Mouse (Mus musculus) macrophage (primary cell): ENCODE measurements around the gene Figla. TPM values are rescaled to one million over a fixed set of nuclear protein-coding genes. Genes with fewer than 3 reads are reported as not detected.
"Not testable (repeated sequence)": the region's sequence is repeated elsewhere in the genome, so short reads cannot be mapped to it uniquely, and the experiment has no call there.

ENCODE experiments used
- H3K27ac ChIP-seq: fragments of 350-480 bp; formaldehyde crosslinking; 2 replicates; pipeline ENCODE4 v1.9.0; 2021
- H3K36me3 ChIP-seq: fragments of 350-480 bp; formaldehyde crosslinking; 2 replicates; pipeline ENCODE4 v1.9.0; 2021; ENCODE audit errors: inconsistent target
- H3K4me3 ChIP-seq: fragments of 350-480 bp; formaldehyde crosslinking; 2 replicates; pipeline ENCODE4 v1.9.0; 2021; ENCODE audit errors: inconsistent target
- H3K79me2 ChIP-seq: fragments of 350-480 bp; formaldehyde crosslinking; 2 replicates; pipeline ENCODE4 v1.9.0; 2021; ENCODE audit errors: inconsistent target
- WGBS: methylation state at CpG from one replicate; pipeline ENCODE4 v1.1.7; 2026; ENCODE audit warnings: inconsistent platforms; ENCODE audit not compliant: missing documents; 5-methylcytosine and 5-hydroxymethylcytosine counted together
- polyA plus RNA-seq: library from polyadenylated mRNA; stranded (reverse); fragments of 250-400 nt; gene quantifications from 3 replicates; pipeline ENCODE4 v1.2.4, GENCODE M21; 2018; ENCODE audit warnings: inconsistent platforms
- total RNA-seq, 78 experiments: library from RNA; depleted of rRNA; stranded (reverse); fragments of 250-400 nt; gene quantifications; 1 replicate in 9 of 78; 2 replicates in 24 of 78; 3 replicates in 43 of 78; 4 replicates in 2 of 78; pipeline ENCODE4 v1.2.4; 2018; ENCODE audit warnings: inconsistent platforms in 56 of 78

The Figla gene
- not detected for total RNA-seq (2018; cell fraction: chromatin; rRNA removed)
- total RNA-seq (2018; cell fraction: cytosol; rRNA removed), result not detected
- total RNA-seq (2018; cell fraction: nucleus; rRNA removed), result not detected
- polyA plus RNA-seq, result not detected in 3 replicates

DNA sequence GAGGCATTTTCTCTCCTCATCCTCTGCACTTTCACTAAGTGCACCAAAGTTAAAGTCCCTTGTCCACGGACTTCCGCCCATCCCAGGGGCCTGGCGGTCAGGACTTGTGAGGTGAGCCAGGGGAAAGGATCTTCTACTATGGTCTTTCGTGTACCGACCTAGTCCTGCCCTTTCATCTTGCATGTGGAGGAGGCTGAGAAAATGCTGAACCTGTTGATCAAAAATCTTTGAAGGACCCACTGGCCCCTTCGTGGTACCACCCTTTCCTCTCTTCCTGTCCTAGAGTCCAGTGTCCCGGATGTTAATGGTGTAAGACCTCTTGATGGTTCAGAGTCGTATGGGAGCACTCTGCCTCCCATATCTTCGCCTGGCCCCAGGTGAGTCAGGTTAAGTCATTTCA is at the start of gene Figla:
Gene Figla (plus strand): TSS at position 301 of the 400 bp plus-strand sequence.
- 88% methylated on average over 9 of the region's 9 CpGs for WGBS
- no peak within 1 kb of the TSS for H3K27ac ChIP-seq

DNA sequence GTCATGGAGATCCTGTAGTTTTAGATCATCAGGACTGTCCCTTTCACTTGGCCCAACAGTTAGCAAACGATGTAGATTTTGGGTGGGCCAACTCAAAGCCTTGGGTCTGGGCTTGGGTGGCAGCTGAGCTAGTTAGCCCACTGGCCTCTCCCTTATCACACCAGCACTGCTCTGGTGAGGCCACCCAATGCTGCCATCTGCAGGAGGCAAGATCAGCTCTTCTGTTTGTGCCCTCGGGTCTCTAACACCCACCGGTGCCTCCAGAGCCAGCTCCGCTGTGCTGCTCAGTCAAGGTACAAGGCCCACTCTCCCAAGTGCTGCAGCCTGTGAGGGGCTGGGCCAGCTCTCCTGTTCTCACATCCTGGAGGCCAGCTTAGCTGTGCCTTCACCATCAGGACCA is 49.3 kb upstream of the Figla start:
- Histone ChIP-seq H3K27ac (no peak overlapping the region), H3K79me2 (no peaks in the 10 kb centered on the region), H3K36me3 (no peaks in the 10 kb centered on the region), H3K4me3 (no peak overlapping the region)
- 87% methylated on average over 3 of the region's 4 CpGs for WGBS

More for the DNA sequence above, at the start of gene Figla:
- H3K79me2 ChIP-seq, result no peaks in the 10 kb centered on the region
- H3K36me3 ChIP-seq, result no peaks in the 10 kb centered on the region
- no peak within 1 kb of the TSS for H3K4me3 ChIP-seq

DNA sequence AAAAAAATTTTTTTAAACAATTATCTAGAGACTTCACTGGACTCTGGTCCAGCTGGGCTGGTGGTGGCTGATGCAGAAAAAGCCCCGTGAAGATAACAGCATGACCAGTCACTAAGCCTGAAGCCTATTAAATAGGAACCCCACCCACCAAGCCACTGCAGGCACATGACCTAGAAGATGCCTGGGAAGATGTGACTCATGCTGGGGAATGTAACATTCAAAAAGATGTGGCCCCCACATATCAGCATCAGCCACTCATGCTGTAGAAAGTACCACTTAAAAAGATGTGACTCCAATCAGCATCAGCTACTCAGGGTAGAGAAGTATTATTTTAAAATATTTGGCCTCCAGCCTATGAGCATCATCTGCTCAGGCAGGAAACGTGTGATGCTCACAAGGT is 46.1 kb upstream of the Figla start:
- no peak overlapping the region for H3K27ac ChIP-seq
- no peaks in the 10 kb centered on the region for H3K79me2 ChIP-seq
- no peak overlapping the region for H3K4me3 ChIP-seq
- 82% methylated on average over 2 of the region's 2 CpGs for WGBS
- H3K36me3 ChIP-seq, result no peaks in the 10 kb centered on the region

DNA sequence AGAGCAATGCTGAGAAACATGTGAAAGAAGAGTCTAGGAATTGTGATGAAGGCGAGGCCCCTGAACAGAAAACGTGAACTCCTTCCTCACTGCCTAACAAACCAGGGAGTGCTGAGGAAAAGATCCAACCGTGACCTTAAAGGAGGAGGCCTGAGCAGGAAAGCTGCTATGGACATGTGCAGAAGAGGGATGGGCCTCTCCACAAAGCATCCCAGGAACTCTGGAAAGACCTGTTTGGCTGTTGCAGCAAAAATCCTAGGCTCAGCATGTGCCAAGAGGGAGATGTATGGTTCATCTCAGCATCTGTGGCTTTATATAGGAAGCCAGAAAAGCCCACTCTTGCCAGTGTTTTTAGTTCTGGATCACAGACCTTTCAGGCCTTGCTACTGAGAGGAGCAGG is 43.3 kb upstream of the Figla start:
- H3K4me3 ChIP-seq, result no peak overlapping the region
- no peak overlapping the region for H3K27ac ChIP-seq
- H3K36me3 ChIP-seq, result no peaks in the 10 kb centered on the region
- 95% methylated on average over 3 of the region's 3 CpGs for WGBS
- no peaks in the 10 kb centered on the region for H3K79me2 ChIP-seq

DNA sequence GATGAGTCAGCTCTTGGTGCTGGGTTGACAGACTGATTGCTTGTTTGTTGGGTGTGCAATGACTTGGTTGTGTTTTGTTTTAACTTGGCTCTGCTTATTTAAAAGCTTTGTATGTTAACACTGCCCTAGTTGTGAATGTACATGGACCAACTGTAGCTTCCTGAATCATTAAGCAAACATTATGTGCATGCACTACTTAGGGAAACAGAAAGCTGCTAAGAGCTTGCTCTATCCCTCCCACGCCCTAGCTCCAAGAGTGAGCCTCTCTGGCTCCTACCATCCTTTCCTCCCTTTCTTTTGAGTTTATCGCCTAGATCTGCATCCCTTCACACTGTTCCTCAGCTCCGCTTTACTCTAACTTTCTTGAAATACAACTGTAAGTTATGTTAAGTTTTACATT is 42.6 kb upstream of the Figla start:
- H3K36me3 ChIP-seq, result no peaks in the 10 kb centered on the region
- 92% methylated on average over 3 of the region's 3 CpGs for WGBS
- H3K27ac ChIP-seq, result no peak overlapping the region
- H3K79me2 ChIP-seq, result no peaks in the 10 kb centered on the region
- no peak overlapping the region for H3K4me3 ChIP-seq

DNA sequence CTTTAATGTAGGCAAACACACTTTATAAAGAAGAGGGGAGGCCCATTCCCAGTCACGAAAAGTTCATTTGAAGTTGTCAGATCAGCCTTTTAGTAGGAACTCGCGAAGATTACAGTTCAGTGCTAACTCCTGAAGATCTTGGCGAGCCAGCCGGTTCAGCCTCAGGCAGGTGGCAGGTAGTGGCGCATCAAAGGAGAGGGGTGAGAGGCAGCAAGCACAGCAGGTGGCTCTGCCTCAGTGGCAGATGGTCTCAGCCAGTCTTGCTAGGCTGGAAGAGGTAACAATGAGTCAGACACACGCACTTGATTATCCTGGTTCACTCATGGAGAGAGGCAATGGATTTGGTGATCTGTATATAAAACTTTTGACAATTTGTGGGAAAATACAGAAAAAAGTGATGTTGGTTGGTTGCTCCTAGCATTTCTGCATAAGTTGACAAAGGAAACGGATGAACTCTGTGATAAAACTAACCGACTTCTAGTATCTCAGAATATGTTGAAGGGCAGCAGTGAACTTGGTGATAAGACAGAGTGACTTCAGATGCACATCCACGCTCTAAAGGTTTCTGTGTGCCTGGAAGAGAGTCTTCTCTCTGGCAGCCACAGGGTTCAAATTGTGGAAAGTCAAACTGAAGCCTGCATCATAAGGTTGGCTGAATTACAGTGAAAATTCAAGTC is 40.9 kb upstream of the Figla start:
- WGBS, result 81% methylated on average over 10 of the region's 10 CpGs
- H3K79me2 ChIP-seq, result no peaks in the 10 kb centered on the region
- no peak overlapping the region for H3K27ac ChIP-seq
- H3K36me3 ChIP-seq, result no peaks in the 10 kb centered on the region
- no peak overlapping the region for H3K4me3 ChIP-seq

DNA sequence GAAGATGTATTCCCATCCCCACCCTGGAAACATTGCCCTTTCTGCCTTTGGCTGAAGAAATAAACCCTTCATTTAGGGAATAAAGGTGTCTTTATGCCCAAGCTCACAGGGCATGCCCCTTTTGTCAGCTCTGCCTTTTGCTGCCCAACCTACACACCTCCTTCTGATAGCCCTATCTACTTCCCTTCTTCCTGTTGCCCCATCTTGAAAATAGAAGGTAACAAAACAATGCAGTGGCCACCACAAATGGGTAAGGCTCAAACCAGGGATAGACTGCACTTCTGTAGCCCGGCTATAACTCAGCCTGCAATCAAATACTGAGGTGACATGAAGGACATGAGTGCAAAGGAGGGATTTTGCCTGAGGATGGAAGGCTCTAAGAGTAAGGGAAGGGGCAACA is 40.2 kb upstream of the Figla start:
- Histone ChIP-seq H3K4me3 (no peak overlapping the region), H3K27ac (no peak overlapping the region), H3K79me2 (no peaks in the 10 kb centered on the region), H3K36me3 (no peaks in the 10 kb centered on the region)
- 82% methylated on average over 1 of the region's 1 CpGs for WGBS

DNA sequence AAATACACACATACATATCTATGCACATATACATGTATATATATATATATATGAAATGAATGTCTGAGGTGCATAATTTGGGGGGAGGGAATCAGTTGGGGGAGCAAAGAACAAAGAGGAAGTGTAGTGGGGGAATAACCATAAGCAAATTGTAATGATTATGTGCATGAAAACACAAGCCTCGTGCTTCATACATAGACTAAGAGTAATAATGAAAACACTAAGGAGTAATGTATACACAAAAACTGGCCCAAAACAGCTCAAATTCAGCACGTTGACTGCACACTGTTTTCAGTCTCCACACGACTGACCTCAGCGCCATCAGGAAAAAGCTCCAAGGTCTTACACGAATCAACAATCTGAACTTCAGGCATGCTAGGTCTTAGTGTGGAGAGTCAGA is 39.7 kb upstream of the Figla start:
- Histone ChIP-seq H3K79me2 (no peaks in the 10 kb centered on the region), H3K36me3 (no peaks in the 10 kb centered on the region), H3K27ac (no peak overlapping the region), H3K4me3 (no peak overlapping the region)
- WGBS, result 92% methylated on average over 5 of the region's 5 CpGs

DNA sequence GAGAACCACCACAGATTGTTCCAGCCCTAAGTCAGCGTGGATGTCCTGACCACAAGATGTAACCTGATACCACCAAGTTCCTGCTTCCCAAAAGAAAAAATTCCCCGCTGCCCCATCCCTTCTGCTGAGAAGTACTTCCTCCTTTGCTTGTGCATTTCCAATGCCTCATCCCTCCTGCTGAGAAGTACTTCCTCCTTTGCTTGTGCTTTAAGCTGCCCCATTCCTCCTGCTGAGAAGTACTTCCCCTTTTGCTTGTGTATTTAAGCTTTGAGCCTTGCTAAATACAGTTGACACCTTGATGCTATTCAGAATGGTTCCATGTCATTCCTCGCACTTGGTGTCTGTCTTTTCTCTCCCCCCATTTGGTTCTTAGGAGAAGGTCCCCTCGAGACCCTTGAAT is 37.2 kb upstream of the Figla start:
- H3K4me3 ChIP-seq, H3K36me3 ChIP-seq, H3K27ac ChIP-seq, H3K79me2 ChIP-seq: not testable (repeated sequence)
- WGBS, result 79% methylated on average over 4 of the region's 4 CpGs

DNA sequence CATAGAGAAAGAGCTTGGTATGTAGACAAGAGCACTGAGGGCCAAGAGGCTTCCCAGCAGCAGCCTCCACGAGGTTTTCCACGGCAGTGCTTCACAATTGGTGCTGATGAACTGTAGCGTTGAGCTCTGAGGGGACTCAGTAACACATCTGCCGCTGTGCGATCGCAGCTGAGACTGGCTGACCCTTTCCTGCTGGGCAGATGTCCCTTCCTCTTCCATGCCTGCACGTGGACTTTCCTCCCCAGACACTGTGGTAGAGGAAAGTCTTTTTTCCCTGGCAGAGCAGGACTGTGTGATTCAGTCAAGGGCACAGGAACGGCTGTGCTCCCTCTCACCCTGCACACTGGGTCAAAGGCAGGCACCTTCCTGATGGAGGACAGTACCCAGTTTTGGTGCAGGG is 31.6 kb upstream of the Figla start:
- WGBS, result 85% methylated on average over 8 of the region's 8 CpGs
- Histone ChIP-seq H3K36me3 (no peaks in the 10 kb centered on the region), H3K79me2 (no peaks in the 10 kb centered on the region), H3K27ac (no peak overlapping the region), H3K4me3 (no peak overlapping the region)

DNA sequence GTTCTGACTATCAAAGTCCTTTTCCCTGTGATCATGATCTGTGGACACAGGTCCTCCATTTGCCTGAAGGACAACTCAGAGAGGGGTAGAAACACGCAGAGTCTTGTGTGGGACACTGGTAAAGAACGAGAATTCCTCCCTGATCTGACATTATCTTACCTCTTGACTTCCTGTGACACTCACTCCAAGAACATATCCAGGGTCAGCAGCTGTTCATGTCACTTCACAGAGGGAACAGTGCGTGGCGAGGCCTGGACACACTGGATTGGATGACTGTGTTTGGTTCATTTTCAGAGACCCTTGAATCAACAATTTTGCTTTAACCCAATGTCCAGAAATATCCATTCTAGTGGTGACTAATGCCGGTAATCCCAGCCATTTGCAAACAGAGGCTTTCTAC is 26.4 kb upstream of the Figla start:
- H3K79me2 ChIP-seq, H3K27ac ChIP-seq, H3K36me3 ChIP-seq, H3K4me3 ChIP-seq: not testable (repeated sequence)
- WGBS, result 84% methylated on average over 4 of the region's 5 CpGs

DNA sequence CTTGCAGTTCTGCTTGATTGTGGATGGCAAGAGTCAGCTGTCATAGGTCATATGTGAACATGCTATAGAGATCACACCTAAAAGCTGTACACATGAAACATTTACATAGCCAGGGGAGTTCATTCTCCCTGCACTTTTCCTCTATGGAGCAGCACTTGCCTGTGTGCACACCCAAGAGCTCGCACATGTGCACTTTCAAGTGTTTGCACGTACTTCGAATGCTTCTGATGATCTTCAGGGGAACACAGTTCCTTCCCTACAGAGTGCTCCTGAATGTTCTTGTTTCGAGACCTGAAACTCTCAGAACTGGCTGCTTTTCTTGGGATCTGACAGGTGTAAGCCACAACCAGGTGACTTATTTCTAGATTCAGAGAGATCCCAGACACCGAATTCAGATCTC is 25.2 kb upstream of the Figla start:
- not testable (repeated sequence) for H3K27ac ChIP-seq, H3K79me2 ChIP-seq, H3K4me3 ChIP-seq, H3K36me3 ChIP-seq
- WGBS, result 95% methylated on average over 3 of the region's 5 CpGs

DNA sequence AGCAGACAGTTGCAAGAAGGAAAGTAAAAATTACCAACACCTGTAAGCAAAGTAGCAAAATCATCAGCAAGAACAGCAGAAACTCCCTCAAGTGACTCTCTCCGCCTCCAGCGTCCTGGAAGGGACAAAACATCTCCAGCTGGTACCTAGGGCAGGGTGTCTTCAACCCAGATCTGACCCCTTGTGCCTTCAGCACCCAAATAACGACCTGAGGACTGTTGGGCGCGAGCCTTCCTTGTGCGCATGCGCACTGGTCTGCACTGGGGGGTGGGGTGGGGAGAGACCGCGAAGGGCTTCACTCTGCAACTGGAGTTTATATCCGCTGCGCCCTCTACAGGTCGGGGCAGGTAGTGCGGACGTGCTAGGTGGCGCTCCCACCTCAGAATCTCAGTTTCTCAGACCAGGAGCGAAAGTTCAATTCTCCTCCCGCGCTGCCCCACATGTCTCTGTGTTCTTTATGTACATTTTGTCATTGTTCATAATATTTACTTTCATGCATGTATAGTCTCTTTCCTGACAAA is 12.5 kb upstream of the Figla start:
- no peaks in the 10 kb centered on the region for H3K79me2 ChIP-seq

DNA sequence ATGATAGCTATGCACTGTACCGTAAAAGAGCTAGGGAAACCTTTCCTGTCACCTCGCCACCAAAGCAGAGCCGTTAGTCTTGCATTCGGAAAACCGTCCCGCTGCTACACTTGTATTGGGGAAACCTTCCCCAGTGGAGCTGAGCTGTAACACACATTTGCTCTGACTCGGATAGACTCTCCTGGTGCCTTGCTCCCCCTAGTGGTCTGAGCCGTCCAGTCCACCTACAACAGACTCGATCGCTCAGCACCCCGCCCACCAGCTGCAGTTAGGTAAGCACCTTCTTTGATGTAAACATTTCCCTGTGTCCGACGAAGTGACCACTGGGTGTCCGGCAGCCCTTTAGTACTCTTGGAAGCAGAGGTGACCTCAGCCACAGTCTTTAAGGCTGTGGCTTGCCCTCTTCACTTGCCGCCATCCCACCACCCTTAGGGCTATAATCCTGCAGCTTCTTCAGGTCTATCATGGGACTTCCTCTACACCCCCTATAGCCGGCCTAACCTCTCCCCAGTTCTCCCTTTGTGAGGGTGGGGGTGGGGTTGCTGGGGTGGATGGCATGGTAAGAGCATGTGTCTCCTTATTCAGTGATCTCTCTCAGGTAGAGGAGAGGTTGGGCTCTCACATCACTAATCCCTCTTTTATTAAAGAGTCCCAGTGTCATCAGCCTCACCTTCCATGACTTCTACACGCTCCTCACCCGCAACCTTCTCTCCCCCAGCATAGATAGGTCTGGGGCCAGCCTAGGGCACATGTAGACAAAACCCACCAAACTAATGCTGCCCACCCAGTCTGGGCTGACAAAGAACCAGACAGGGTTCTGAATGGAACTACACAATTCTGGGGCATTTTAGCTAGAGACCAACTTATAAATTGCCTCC is 11.5 kb upstream of the Figla start:
- H3K4me3 ChIP-seq, result no peak overlapping the region

More for the DNA sequence above, 12.5 kb upstream of the Figla start:
- no peak overlapping the region for H3K4me3 ChIP-seq
- no peak overlapping the region for H3K27ac ChIP-seq
- H3K36me3 ChIP-seq, result no peaks in the 10 kb centered on the region
- WGBS, result 78% methylated on average over 18 of the region's 18 CpGs

DNA sequence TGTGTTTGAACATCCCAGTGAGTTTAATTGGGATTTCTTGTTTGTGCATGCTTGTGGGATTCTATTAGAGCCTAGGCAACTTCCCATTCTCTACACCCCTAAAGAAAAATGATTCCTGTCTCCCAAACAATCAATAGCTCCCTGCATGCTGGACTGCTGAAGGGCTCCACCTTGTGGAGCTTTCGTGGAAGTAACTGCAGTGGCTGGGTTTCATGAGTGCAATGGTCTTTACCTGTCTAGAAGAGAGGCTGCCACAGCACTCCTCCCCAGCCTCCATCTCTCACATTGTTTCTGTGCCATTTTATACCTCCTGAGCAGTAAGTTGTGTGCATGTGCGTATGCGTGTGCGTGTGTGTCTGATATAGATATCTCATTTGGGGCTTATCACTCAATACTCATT is 6.0 kb upstream of the Figla start:
- WGBS, result 46% methylated on average over 4 of the region's 4 CpGs
- no peak overlapping the region for H3K4me3 ChIP-seq
- H3K27ac ChIP-seq, result no peak overlapping the region
- H3K79me2 ChIP-seq, result no peaks in the 10 kb centered on the region
- no peaks in the 10 kb centered on the region for H3K36me3 ChIP-seq

More for the DNA sequence above, 11.5 kb upstream of the Figla start:
- 13% methylated on average over 18 of the region's 18 CpGs for WGBS
- no peaks in the 10 kb centered on the region for H3K36me3 ChIP-seq
- H3K79me2 ChIP-seq, result no peaks in the 10 kb centered on the region
- no peak overlapping the region for H3K27ac ChIP-seq
